Mouse (Mus musculus) bone marrow, adult 2 months (tissue): ENCODE data around the gene Bcl11a.

Source experiments
- CTCF ChIP-seq: fragments of 200-500 bp; IDR thresholded peaks from 2 replicates; pipeline ENCODE4 v1.5.1; 2011; ENCODE audit warnings: low read length, control low read depth; ENCODE audit not compliant: control insufficient read depth, insufficient read depth
- POLR2A ChIP-seq: fragments of 200-500 bp; IDR thresholded peaks from 2 replicates; pipeline ENCODE4 v1.6.1; 2011; ENCODE audit warnings: low read depth, mild to moderate bottlenecking, control low read depth, low read length, borderline replicate concordance; ENCODE audit not compliant: control insufficient read depth

GRCm38 (mm10) chr11:24197424-24197823 is 119.6 kb downstream of the Bcl11a start:
- TF ChIP-seq CTCF = no peak
- TF ChIP-seq POLR2A = no peak
